Mouse (Mus musculus): Measurements from ENCODE around the gene Kcnj13.

DNA sequence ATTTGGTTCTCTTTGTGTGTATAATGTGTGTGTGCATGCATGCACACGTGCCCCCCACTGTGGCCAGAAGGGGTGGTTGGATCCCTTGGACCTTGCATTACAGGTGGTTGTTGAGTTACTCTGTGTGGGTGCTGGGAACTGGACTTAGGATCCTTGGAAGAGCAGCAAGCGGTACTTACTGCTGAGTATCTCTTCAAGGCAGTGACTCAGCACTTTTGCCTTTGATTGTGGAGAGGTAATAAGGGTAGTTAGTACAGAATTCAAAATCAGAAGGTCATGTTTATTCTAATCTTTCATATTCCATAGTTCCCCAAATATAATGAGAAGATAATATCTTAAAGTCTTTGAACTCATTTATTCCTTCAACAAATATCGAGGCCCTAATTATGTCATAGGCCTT, 13.4 kb downstream of the Kcnj13 start:
- TF ChIP-seq CTCF (IDR thresholded peaks at IDR 0.05; ENCODE audit: insufficient read depth, low read length): no peak
- TF ChIP-seq POLR2A (IDR thresholded peaks at IDR 0.05; ENCODE audit: borderline replicate concordance, extremely low read depth, low read depth, low read length): no peak
